In the genomic region with DNA sequence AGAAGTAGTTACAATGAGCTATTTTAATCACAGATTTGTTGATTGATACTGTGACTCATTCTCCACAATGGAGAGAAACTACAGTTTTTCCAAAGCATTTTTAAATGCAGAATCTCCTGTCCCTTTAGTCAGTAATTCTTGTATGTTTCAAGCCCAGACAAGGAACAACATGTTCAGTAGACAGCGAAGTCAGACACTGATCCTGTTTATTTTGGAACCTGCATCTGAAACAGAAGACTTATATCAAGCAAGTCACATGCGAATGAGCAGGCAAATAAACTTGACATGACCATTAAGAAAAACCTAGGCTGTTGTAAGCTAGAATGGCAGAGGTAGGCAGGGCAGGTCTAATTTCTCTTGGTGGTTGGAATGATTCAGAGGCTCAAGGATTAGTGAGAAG, we compare ENCODE assay signal across 23 mouse cellular contexts. TPM values are rescaled to one million over a fixed set of nuclear protein-coding genes. Genes with fewer than 3 reads are reported as not detected.
DNase-seq lines count a peak whose midpoint lies in the region; ATAC-seq and TF ChIP-seq lines count a peak whose summit lies in the region.
"Had no signal": no experiment of that assay in that cellular context is flagged by ENCODE, and none has a peak within 500 bp of the region (broad histone marks: within the 10 kb centered on the region; RNA-seq: fewer than 3 reads in every experiment).

No protein-coding gene starts in this region.

- DNase-seq in embryonic facial prominence, embryonic 14.5 days (ENCODE audit: low spot score): peak; percentile 56
- DNase-seq in embryonic facial prominence, embryonic 10.5 days (ENCODE audit: low spot score): no peak
- peak; percentile 61 for DNase-seq in liver, adult 2 months (ENCODE audit: extremely low read depth, low read depth, low spot score)
- DNase-seq in liver, embryonic 11.5 days (ENCODE audit: low spot score): no peak
- no peak for DNase-seq in cerebellum, adult 9-10 months
- DNase-seq: adrenal gland, adult 8-10 months; adrenal gland, postnatal 14 days; adrenal gland, postnatal 36 days; B cell, adult 2 months; cerebellum, adult 11-12 months; cerebellum, adult 2 months; cerebellum, adult 9-11 months; cerebellum, postnatal 25 days had no signal

- no peak for TF ChIP-seq POLR2A in liver, adult 2 months (IDR thresholded peaks at IDR 0.05; ENCODE audit: extremely low read depth, insufficient read depth, low read length)

- 83% methylated on average over 2 of the region's 2 CpGs for WGBS in embryonic facial prominence, embryonic 14.5 days
- WGBS in embryonic facial prominence, embryonic 10.5 days: 96% methylated on average over 2 of the region's 2 CpGs
- 25% methylated on average over 2 of the region's 2 CpGs for WGBS in liver, adult 2 months
- WGBS in liver, embryonic 11.5 days: 78% methylated on average over 2 of the region's 2 CpGs

- no peaks in the 10 kb centered on the region for H3K27me3 ChIP-seq in embryonic facial prominence, embryonic 14.5 days (replicated peaks; ENCODE audit: control insufficient read depth, insufficient read depth, low read length)
- H3K27me3 ChIP-seq in embryonic facial prominence, embryonic 10.5 days (replicated peaks; ENCODE audit: low read depth, poor library complexity, severe bottlenecking): 0 out of 2 replicates have a peak, but pooled peaks cover 3% of the 10 kb centered on the region
- no peaks in the 10 kb centered on the region for H3K27me3 ChIP-seq in liver, adult 2 months (ENCODE audit: control insufficient read depth, insufficient read depth, low read length)
- H3K27me3 ChIP-seq in liver, embryonic 11.5 days (replicated peaks; ENCODE audit: control insufficient read depth, insufficient read depth, low read length): no peaks in the 10 kb centered on the region
- H3K27me3 ChIP-seq: CH12.LX; embryonic facial prominence, embryonic 13.5 days; forebrain, embryonic 12.5 days; Patski had no signal

- no peak overlapping the region for H3K27ac ChIP-seq in embryonic facial prominence, embryonic 14.5 days (replicated peaks; ENCODE audit: low read depth, low read length)
- H3K27ac ChIP-seq in embryonic facial prominence, embryonic 10.5 days (replicated peaks): no peak overlapping the region
- no peak overlapping the region for H3K27ac ChIP-seq in liver, adult 2 months (replicated peaks; ENCODE audit: insufficient read depth, low read depth, low read length)
- H3K27ac ChIP-seq in liver, embryonic 11.5 days (ENCODE audit: low read depth, low read length): no peak overlapping the region
- H3K27ac ChIP-seq: embryonic facial prominence, embryonic 13.5 days; forebrain, embryonic 10.5 days; forebrain, embryonic 12.5 days had no signal

- H3K4me3 ChIP-seq in embryonic facial prominence, embryonic 14.5 days (ENCODE audit: low read depth, low read length): no peak overlapping the region
- no peak overlapping the region for H3K4me3 ChIP-seq in embryonic facial prominence, embryonic 10.5 days
- H3K4me3 ChIP-seq in liver, adult 2 months (ENCODE audit: insufficient read depth, low read depth, low read length): no peak overlapping the region
- H3K4me3 ChIP-seq in liver, embryonic 11.5 days (ENCODE audit: low read depth, low read length): no peak overlapping the region
- H3K4me3 ChIP-seq: embryonic facial prominence, embryonic 13.5 days; forebrain, embryonic 10.5 days; forebrain, embryonic 12.5 days had no signal

- no peak for TF ChIP-seq CTCF in liver, adult 2 months (IDR thresholded peaks at IDR 0.05; ENCODE audit: low read depth, low read length)

- H3K36me3 ChIP-seq in embryonic facial prominence, embryonic 14.5 days (ENCODE audit: control insufficient read depth, insufficient read depth, low read length): no peaks in the 10 kb centered on the region
- no peaks in the 10 kb centered on the region for H3K36me3 ChIP-seq in embryonic facial prominence, embryonic 10.5 days (replicated peaks)
- H3K36me3 ChIP-seq in liver, adult 2 months (ENCODE audit: control insufficient read depth, insufficient read depth, low read length): no peaks in the 10 kb centered on the region
- H3K36me3 ChIP-seq in liver, embryonic 11.5 days (ENCODE audit: control insufficient read depth, insufficient read depth, low read length): no peaks in the 10 kb centered on the region
- H3K36me3 ChIP-seq: embryonic facial prominence, embryonic 13.5 days; forebrain, embryonic 10.5 days; forebrain, embryonic 12.5 days; G1E had no signal

- H3K9me3 ChIP-seq in embryonic facial prominence, embryonic 14.5 days (ENCODE audit: control insufficient read depth, low read length): no peaks in the 10 kb centered on the region
- no peaks in the 10 kb centered on the region for H3K9me3 ChIP-seq in embryonic facial prominence, embryonic 10.5 days
- no peaks in the 10 kb centered on the region for H3K9me3 ChIP-seq in liver, embryonic 11.5 days (ENCODE audit: control insufficient read depth, low read length)
- H3K9me3 ChIP-seq: embryonic facial prominence, embryonic 13.5 days; forebrain, embryonic 10.5 days; forebrain, embryonic 12.5 days had no signal

- H3K4me2 ChIP-seq in embryonic facial prominence, embryonic 14.5 days (ENCODE audit: low read depth, low read length): no peak overlapping the region
- H3K4me2 ChIP-seq in liver, embryonic 11.5 days: no peak overlapping the region
- H3K4me2 ChIP-seq: embryonic facial prominence, embryonic 13.5 days; forebrain, embryonic 12.5 days had no signal

- peaks cover 5% of the 10 kb centered on the region; the same call in 1 of the 2 replicates for H3K79me2 ChIP-seq in liver, adult 2 months (ENCODE audit: control insufficient read depth, insufficient read depth, low read length)

- ATAC-seq in embryonic facial prominence, embryonic 14.5 days (ENCODE audit: low read depth): no peak
- ATAC-seq in liver, embryonic 11.5 days (replicated peaks; ENCODE audit: low FRiP score): no peak
- ATAC-seq: activated CD4-positive, CD25-positive, alpha-beta regulatory T cell, adult 4 months; CD4-positive, CD25-positive, alpha-beta regulatory T cell, adult 4 months; forebrain, embryonic 14.5 days; forebrain, embryonic 16.5 days; Patski had no signal

- H3K4me1 ChIP-seq in embryonic facial prominence, embryonic 14.5 days (ENCODE audit: control insufficient read depth, insufficient read depth, low read length): no peaks in the 10 kb centered on the region
- peaks cover 7% of the 10 kb centered on the region; the same call in 1 of the 2 replicates for H3K4me1 ChIP-seq in embryonic facial prominence, embryonic 10.5 days
- H3K4me1 ChIP-seq in liver, adult 2 months (ENCODE audit: control insufficient read depth, insufficient read depth, low read length): peaks cover 7% of the 10 kb centered on the region
- H3K4me1 ChIP-seq in liver, embryonic 11.5 days (replicated peaks; ENCODE audit: control insufficient read depth, insufficient read depth, low read length): no peaks in the 10 kb centered on the region
- H3K4me1 ChIP-seq: embryonic facial prominence, embryonic 13.5 days had no signal

- H3K9ac ChIP-seq in embryonic facial prominence, embryonic 14.5 days (ENCODE audit: low read depth, low read length): no peak overlapping the region
- H3K9ac ChIP-seq in liver, adult 2 months (ENCODE audit: low read depth, low read length): no peak overlapping the region
- no peak overlapping the region for H3K9ac ChIP-seq in liver, embryonic 11.5 days (ENCODE audit: low read depth, low read length)
- H3K9ac ChIP-seq: embryonic facial prominence, embryonic 13.5 days; forebrain, embryonic 12.5 days had no signal

RNA-seq across cellular contexts. Expression of gene Dpyd, which starts 2.0 kb away (rescaled TPM):
- polyA plus RNA-seq in embryonic facial prominence, embryonic 14.5 days (2014; fragmentation: Nextera tagmentation; extraction: Ambion mirVana): 6.9 and 7.3 TPM in 2 replicates
- polyA plus RNA-seq in embryonic facial prominence, embryonic 10.5 days (2016; fragmentation: Nextera tagmentation; extraction: Ambion mirVana): 6.6 and 7.0 TPM in 2 replicates
- 468 and 470 TPM in 2 replicates for total RNA-seq in liver, adult 2 months (2014; rRNA removed)
- 65.4 and 77.8 TPM in 2 replicates for polyA plus RNA-seq in liver, adult 2 months (2012; rRNA removed)
- 1.6 and 1.8 TPM in 2 replicates for polyA plus RNA-seq in liver, embryonic 11.5 days (2014; fragmentation: Nextera tagmentation; extraction: Ambion mirVana)
- total RNA-seq: CH12.LX had no signal
- polyA plus RNA-seq: activated CD4-positive, CD25-positive, alpha-beta regulatory T cell, adult 4 months; CD4-positive, CD25-positive, alpha-beta regulatory T cell, adult 4 months; G1E had no signal

Comparison
In these comparisons a context has a peak if more than half of its experiments do, and no peak if none do; other contexts are left out.
1. DNase-seq: peak in embryonic facial prominence, embryonic 14.5 days (single experiment) and liver, adult 2 months (single experiment); none in embryonic facial prominence, embryonic 10.5 days (single experiment), liver, embryonic 11.5 days (single experiment) and cerebellum, adult 9-10 months (single experiment).